In genomic region chr2:43546448-43546847, GRCm38 (mm10) we compare ENCODE assay signal across 31 mouse cellular contexts. TPM values are rescaled to one million over a fixed set of nuclear protein-coding genes. Genes with fewer than 3 reads are reported as not detected.
"Had no signal": no experiment of that assay in that cellular context is flagged by ENCODE, and none has a peak within 500 bp of the region (broad histone marks: within the 10 kb centered on the region; RNA-seq: fewer than 3 reads in every experiment).

No protein-coding gene starts in this region.

- H3K9ac ChIP-seq: embryonic facial prominence, embryonic 12.5 days; embryonic facial prominence, embryonic 13.5 days; embryonic facial prominence, embryonic 15.5 days; forebrain, embryonic 12.5 days; forebrain, embryonic 13.5 days; forebrain, embryonic 15.5 days; forebrain, postnatal 0 days had no signal

- H3K27ac ChIP-seq: embryonic facial prominence, embryonic 10.5 days; embryonic facial prominence, embryonic 12.5 days; embryonic facial prominence, embryonic 13.5 days; embryonic facial prominence, embryonic 15.5 days; forebrain, embryonic 10.5 days; forebrain, embryonic 12.5 days; forebrain, embryonic 13.5 days; forebrain, embryonic 15.5 days; gastrocnemius, adult 2 months had no signal

- H3K9me3 ChIP-seq: embryonic facial prominence, embryonic 10.5 days; embryonic facial prominence, embryonic 12.5 days; embryonic facial prominence, embryonic 13.5 days; embryonic facial prominence, embryonic 15.5 days; forebrain, embryonic 10.5 days; forebrain, embryonic 12.5 days; forebrain, embryonic 13.5 days; forebrain, embryonic 15.5 days had no signal

- H3K27me3 ChIP-seq: embryonic facial prominence, embryonic 12.5 days; embryonic facial prominence, embryonic 13.5 days; embryonic facial prominence, embryonic 15.5 days; forebrain, embryonic 12.5 days; forebrain, embryonic 13.5 days; forebrain, embryonic 15.5 days had no signal

- H3K4me3 ChIP-seq: embryonic facial prominence, embryonic 10.5 days; embryonic facial prominence, embryonic 12.5 days; embryonic facial prominence, embryonic 13.5 days; embryonic facial prominence, embryonic 15.5 days; erythroblast, embryonic 14.5 days; forebrain, embryonic 10.5 days; forebrain, embryonic 12.5 days; forebrain, embryonic 13.5 days; forebrain, embryonic 15.5 days; gastrocnemius, adult 2 months had no signal

- H3K36me3 ChIP-seq: embryonic facial prominence, embryonic 10.5 days; embryonic facial prominence, embryonic 12.5 days; embryonic facial prominence, embryonic 13.5 days; embryonic facial prominence, embryonic 15.5 days; forebrain, embryonic 10.5 days; forebrain, embryonic 12.5 days; forebrain, embryonic 15.5 days had no signal

- DNase-seq: cerebellum, adult 2 months; cerebellum, adult 8-10 months; cerebellum, adult 9-10 months; cerebellum, adult 9-11 months; cerebellum, postnatal 10 days; cerebellum, postnatal 14 days; cerebellum, postnatal 25 days; cerebellum, postnatal 36 days; embryo, embryonic 11 days; forebrain, postnatal 0 days; gastrocnemius, adult 2 months; gastrocnemius, postnatal 10 days; gastrocnemius, postnatal 14 days; gastrocnemius, postnatal 25 days; gastrocnemius, postnatal 36 days; heart, adult 11 months; heart, adult 18-20 months had no signal

- H3K4me2 ChIP-seq: embryonic facial prominence, embryonic 12.5 days; embryonic facial prominence, embryonic 13.5 days; embryonic facial prominence, embryonic 15.5 days; forebrain, embryonic 12.5 days; forebrain, embryonic 13.5 days; forebrain, embryonic 15.5 days had no signal

- H3K4me1 ChIP-seq: embryonic facial prominence, embryonic 10.5 days; embryonic facial prominence, embryonic 12.5 days; embryonic facial prominence, embryonic 13.5 days; embryonic facial prominence, embryonic 15.5 days; forebrain, embryonic 10.5 days; forebrain, embryonic 12.5 days; forebrain, embryonic 13.5 days; forebrain, embryonic 15.5 days had no signal

- ATAC-seq: forebrain, embryonic 13.5 days; forebrain, embryonic 14.5 days; forebrain, embryonic 15.5 days; forebrain, embryonic 16.5 days; forebrain, postnatal 0 days had no signal

RNA-seq across cellular contexts. Expression of gene Kynu, which starts 8.7 kb away (rescaled TPM):
- total RNA-seq: forebrain, postnatal 0 days; gastrocnemius, adult 18-20 months; gastrocnemius, adult 2 months; gastrocnemius, postnatal 10 days; gastrocnemius, postnatal 14 days; gastrocnemius, postnatal 25 days; gastrocnemius, postnatal 36 days; gastrocnemius, postnatal 4 days; granulocyte monocyte progenitor cell, adult 5-6 weeks had no signal
- polyA plus RNA-seq: erythroblast, embryonic 14.5 days; forebrain, postnatal 0 days had no signal
